Mouse (Mus musculus): Measurements from ENCODE around the gene Pik3c2a.
"Not testable (repeated sequence)": the region's sequence is repeated elsewhere in the genome, so short reads cannot be mapped to it uniquely, and the experiment has no call there.

Gene Pik3c2a

GRCm38 (mm10) chr7:116387389-116387788 is 55.9 kb downstream of the Pik3c2a start:
- DNase-seq, result not testable (repeated sequence)

- DNase-seq, result not testable (repeated sequence)
Measured at GRCm38 (mm10) chr7:116379181-116379580, 64.1 kb downstream of the Pik3c2a start.

GRCm38 (mm10) chr7:116374284-116374683 is 69.0 kb downstream of the Pik3c2a start:
- no peak for DNase-seq

GRCm38 (mm10) chr7:116336226-116336625 is 107.0 kb downstream of the Pik3c2a start:
- DNase-seq, result peak; percentile 45

GRCm38 (mm10) chr7:116335133-116335532 is 108.1 kb downstream of the Pik3c2a start:
- no peak for DNase-seq

- no peak for DNase-seq
Measured at GRCm38 (mm10) chr7:116334669-116335038, 108.6 kb downstream of the Pik3c2a start.

GRCm38 (mm10) chr7:116333713-116334668 is 109.3 kb downstream of the Pik3c2a start, which contains the start of gene Rps13:
Gene Rps13, minus strand, starts transcription at chr7:116334195.
- DNase-seq, result peak; percentile 98

- no peak for DNase-seq
Measured at GRCm38 (mm10) chr7:116331246-116331645, 112.0 kb downstream of the Pik3c2a start.

- no peak for DNase-seq
Measured at GRCm38 (mm10) chr7:116329858-116330257, 113.4 kb downstream of the Pik3c2a start.

- no peak for DNase-seq
Measured at GRCm38 (mm10) chr7:116328777-116329176, 114.5 kb downstream of the Pik3c2a start.

- DNase-seq, result no peak
Measured at GRCm38 (mm10) chr7:116327901-116328300, 115.3 kb downstream of the Pik3c2a start.

- peak; percentile 67 for DNase-seq
Measured at GRCm38 (mm10) chr7:116323331-116323964, 119.8 kb downstream of the Pik3c2a start.

- no peak for DNase-seq
Measured at GRCm38 (mm10) chr7:116309456-116309855, 133.8 kb downstream of the Pik3c2a start.

- DNase-seq, result no peak
Measured at GRCm38 (mm10) chr7:116308632-116308991, 134.6 kb downstream of the Pik3c2a start.

GRCm38 (mm10) chr7:116307871-116308631 is 135.2 kb downstream of the Pik3c2a start, which contains the start of gene Plekha7:
Gene Plekha7, minus strand, starts transcription at chr7:116308376.
- DNase-seq, result peak; percentile 28

- peak; percentile 70 for DNase-seq
Measured at GRCm38 (mm10) chr7:116307099-116307870, 136.0 kb downstream of the Pik3c2a start.

GRCm38 (mm10) chr7:116306601-116307000 is 136.6 kb downstream of the Pik3c2a start:
- no peak for DNase-seq

- DNase-seq, result no peak
Measured at GRCm38 (mm10) chr7:116301661-116302311, 141.5 kb downstream of the Pik3c2a start.

- no peak for DNase-seq
Measured at GRCm38 (mm10) chr7:116301144-116301543, 142.1 kb downstream of the Pik3c2a start.

GRCm38 (mm10) chr7:116298851-116299250 is 144.4 kb downstream of the Pik3c2a start:
- DNase-seq, result no peak

GRCm38 (mm10) chr7:116298389-116298788 is 144.9 kb downstream of the Pik3c2a start:
- peak; percentile 27 for DNase-seq

GRCm38 (mm10) chr7:116294961-116295360 is 148.3 kb downstream of the Pik3c2a start:
- DNase-seq, result no peak

Data from right cerebral cortex, postnatal 4 days (tissue).